Mouse (Mus musculus) left cerebral cortex, postnatal 36 days (tissue): ENCODE measurements around the gene Tor4a. TPM values are rescaled to one million over a fixed set of nuclear protein-coding genes. Genes with fewer than 3 reads are reported as not detected.
A peak's percentile ranks its signal among the peaks of the same experiment; 100 is the strongest.

Experiments used
- DNase-seq, 2 experiments: peaks; one replicate each; pipeline ENCODE4 v3.0.0; 2021 to 2022; ENCODE audit warnings: low spot score in 2 of 2, mixed read lengths in 1 of 2
- intact Hi-C: fragments of 180-260 bp; cut with DNase I; formaldehyde crosslinking; loops from one replicate; pipeline ENCODE4 v1.15.1; 2025
- total RNA-seq, 2 experiments: library from RNA; stranded (reverse); gene quantifications; 2 replicates each; pipeline ENCODE4 v1.2.3; 2021

Tor4a gene
- total RNA-seq, 2 experiments from 2014 or later: 1.6 to 2.3 TPM

GRCm38 (mm10) chr2:25226864-25227263 is 30.2 kb upstream of the Tor4a start:
- DNase-seq: peak; percentile 33 to 41
- intact Hi-C loops: loop anchor here (5.0 kb wide), 1 partner anchor 35 kb away; no protein-coding TSS in a partner anchor

GRCm38 (mm10) chr2:25225811-25226379 is 29.2 kb upstream of the Tor4a start:
- DNase-seq: no peak
- intact Hi-C loops: loop anchor here (2.0 to 5.0 kb wide), 2 partner anchors 34 to 37 kb away; partner anchors contain the start of gene Tprn

GRCm38 (mm10) chr2:25224766-25225752 is 28.4 kb upstream of the Tor4a start:
- intact Hi-C loops: loop anchor here (2.0 to 5.0 kb wide), 2 partner anchors 33 to 38 kb away; partner anchors contain the start of gene Tprn
- DNase-seq: peak; percentile 99

GRCm38 (mm10) chr2:25224492-25224765 is 27.7 kb upstream of the Tor4a start, which contains the start of gene Tubb4b:
Tubb4b (minus strand) TSS chr2:25224702.
- intact Hi-C loops: loop anchor here (2.0 kb wide), 1 partner anchor 38 kb away; the partner anchor contains the start of gene Tprn
- DNase-seq: no peak

GRCm38 (mm10) chr2:25223681-25224491 is 27.2 kb upstream of the Tor4a start:
- intact Hi-C loops: loop anchor here (2.0 kb wide), 1 partner anchor 39 kb away; the partner anchor contains the start of gene Tprn
- peak; percentile 77 to 83 for DNase-seq

GRCm38 (mm10) chr2:25221331-25221772 is 24.7 kb upstream of the Tor4a start:
- intact Hi-C loops: no loop called here
- DNase-seq: no peak

- intact Hi-C loops: no loop called here
- no peak for DNase-seq
Observed at GRCm38 (mm10) chr2:25218445-25218844, 21.8 kb upstream of the Tor4a start, which contains the start of gene Fam166a. Fam166a (plus strand) TSS chr2:25218745.

- intact Hi-C loops: no loop called here
Observed at GRCm38 (mm10) chr2:25217666-25218065, 21.0 kb upstream of the Tor4a start.

GRCm38 (mm10) chr2:25214444-25214843 is 17.8 kb upstream of the Tor4a start, which contains the start of gene Stpg3:
Stpg3 (minus strand) TSS chr2:25214637.
- intact Hi-C loops: no loop called here
- DNase-seq: no peak

More at GRCm38 (mm10) chr2:25217666-25218065, 21.0 kb upstream of the Tor4a start:
- DNase-seq: no peak

GRCm38 (mm10) chr2:25213266-25213865 is 16.7 kb upstream of the Tor4a start:
- intact Hi-C loops: no loop called here
- DNase-seq: no peak

- intact Hi-C loops: no loop called here
- peak; percentile 85 to 87 for DNase-seq
Observed at GRCm38 (mm10) chr2:25211121-25211670, 14.5 kb upstream of the Tor4a start, which contains the start of gene Nelfb. Nelfb (minus strand) TSS chr2:25211489.

GRCm38 (mm10) chr2:25210686-25211085 is 14.0 kb upstream of the Tor4a start:
- intact Hi-C loops: no loop called here

GRCm38 (mm10) chr2:25207593-25207992 is 10.9 kb upstream of the Tor4a start:
- no peak for DNase-seq
- intact Hi-C loops: no loop called here

More at GRCm38 (mm10) chr2:25210686-25211085, 14.0 kb upstream of the Tor4a start:
- DNase-seq: no peak

- intact Hi-C loops: no loop called here
- no peak for DNase-seq
Observed at GRCm38 (mm10) chr2:25203631-25204214, 7.0 kb upstream of the Tor4a start.

- DNase-seq: no peak
- intact Hi-C loops: no loop called here
Observed at GRCm38 (mm10) chr2:25200631-25201030, 3.9 kb upstream of the Tor4a start.

GRCm38 (mm10) chr2:25197946-25198345 is 1.3 kb upstream of the Tor4a start:
- intact Hi-C loops: no loop called here
- DNase-seq: no peak

- intact Hi-C loops: no loop called here
- DNase-seq: no peak
Observed at GRCm38 (mm10) chr2:25197191-25197590, 505 bp upstream of the Tor4a start.
